Mouse (Mus musculus) embryonic facial prominence, embryonic 12.5 days (tissue): ENCODE measurements around the gene Spata19. TPM values are rescaled to one million over a fixed set of nuclear protein-coding genes. Genes with fewer than 3 reads are reported as not detected.

Experiments used
- ATAC-seq: fragments of 200-750 bp; cut with Nextera tagmentation; 2 replicates; pipeline ENCODE4 v1.8.0; 2017; ENCODE audit not compliant: insufficient number of reproducible peaks, insufficient read depth, low FRiP score, low TSS enrichment
- H3K27ac ChIP-seq: fragments of 300-500 bp; sonication (generic); 2 replicates; pipeline ENCODE4 v1.5.1; 2016; ENCODE audit warnings: mild to moderate bottlenecking
- H3K27me3 ChIP-seq: fragments of 300-500 bp; sonication (generic); 2 replicates; pipeline ENCODE4 v1.6.1; 2016; ENCODE audit warnings: mild to moderate bottlenecking, moderate library complexity
- H3K36me3 ChIP-seq: fragments of 300-500 bp; sonication (generic); 2 replicates; pipeline ENCODE4 v1.6.1; 2016; ENCODE audit warnings: mild to moderate bottlenecking
- H3K4me1 ChIP-seq: fragments of 300-500 bp; sonication (generic); 2 replicates; pipeline ENCODE4 v1.6.1; 2016
- H3K4me2 ChIP-seq: fragments of 300-500 bp; sonication (generic); replicated peaks from 2 replicates; pipeline ENCODE4 v1.6.1; 2016; ENCODE audit warnings: mild to moderate bottlenecking, moderate library complexity
- H3K4me3 ChIP-seq: fragments of 300-500 bp; sonication (generic); 2 replicates; pipeline ENCODE4 v1.5.1; 2016; ENCODE audit warnings: mild to moderate bottlenecking
- H3K9ac ChIP-seq: fragments of 300-500 bp; sonication (generic); 2 replicates; pipeline ENCODE4 v1.6.1; 2016; ENCODE audit warnings: mild to moderate bottlenecking, moderate library complexity
- H3K9me3 ChIP-seq: fragments of 300-500 bp; sonication (generic); 2 replicates; pipeline ENCODE4 v1.6.1; 2016; ENCODE audit warnings: mild to moderate bottlenecking, moderate library complexity
- WGBS: fragments of 180-500 bp; shearing (Covaris S2); methylation state at CpG from one replicate; pipeline ENCODE4 v1.1.7; 2016; 5-methylcytosine and 5-hydroxymethylcytosine counted together
- polyA plus RNA-seq: library from polyadenylated mRNA; unstranded; fragments of >200 nt; fragmentation: Nextera tagmentation; extraction: Ambion mirVana; gene quantifications from 2 replicates; pipeline ENCODE4 v1.2.1, GENCODE M21; 2016

The Spata19 gene
- polyA plus RNA-seq, 1 experiment from 2014 or later, result not detected

DNA sequence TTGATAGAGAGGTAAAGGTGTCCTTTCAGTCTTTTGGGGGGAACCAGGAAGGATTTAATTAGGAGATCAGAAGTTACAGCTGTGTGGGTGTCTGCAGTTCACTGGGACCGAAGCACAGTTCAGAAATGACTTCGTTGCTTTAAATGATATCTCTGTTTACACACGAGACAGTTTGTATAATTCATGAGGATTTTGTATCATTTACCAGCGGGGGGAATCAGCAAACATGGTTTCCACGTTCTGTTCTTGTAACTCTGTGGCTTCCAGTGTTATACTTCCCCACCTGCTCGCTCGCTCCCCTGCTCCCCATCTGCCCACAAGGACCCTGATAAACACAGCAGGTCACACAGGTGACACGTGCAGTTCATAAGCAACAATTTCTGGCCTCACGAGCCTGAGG is 39.3 kb downstream of the Spata19 start:
- no peak for ATAC-seq
- no peaks in the 10 kb centered on the region for H3K9me3 ChIP-seq
- WGBS, result 72% methylated on average over 9 of the region's 9 CpGs
- no peak overlapping the region for H3K4me2 ChIP-seq
- peaks cover 3% of the 10 kb centered on the region; the same call in 1 of the 2 replicates for H3K4me1 ChIP-seq
- H3K27ac ChIP-seq, result no peak overlapping the region
- no peaks in the 10 kb centered on the region for H3K27me3 ChIP-seq
- H3K9ac ChIP-seq, result no peak overlapping the region
- H3K4me3 ChIP-seq, result no peak overlapping the region
- no peaks in the 10 kb centered on the region for H3K36me3 ChIP-seq

- no peaks in the 10 kb centered on the region for H3K36me3 ChIP-seq
- no peaks in the 10 kb centered on the region for H3K9me3 ChIP-seq
- no peak for ATAC-seq
- no peak overlapping the region for H3K4me3 ChIP-seq
- H3K27ac ChIP-seq, result no peak overlapping the region
- no peak overlapping the region for H3K9ac ChIP-seq
- H3K4me2 ChIP-seq, result no peak overlapping the region
- peaks cover 3% of the 10 kb centered on the region; the same call in 1 of the 2 replicates for H3K4me1 ChIP-seq
- H3K27me3 ChIP-seq, result no peaks in the 10 kb centered on the region
- 72% methylated on average over 7 of the region's 7 CpGs for WGBS
Measured at GRCm38 (mm10) chr9:27437391-27438061, 40.9 kb downstream of the Spata19 start.

- WGBS, result 46% methylated on average over 9 of the region's 9 CpGs
- Histone ChIP-seq H3K9me3 (no peaks in the 10 kb centered on the region), H3K4me3 (no peak overlapping the region), H3K4me1 (no peaks in the 10 kb centered on the region), H3K9ac (no peak overlapping the region), H3K36me3 (no peaks in the 10 kb centered on the region), H3K27me3 (no peaks in the 10 kb centered on the region), H3K4me2 (no peak overlapping the region), H3K27ac (no peak overlapping the region)
- no peak for ATAC-seq
Measured at GRCm38 (mm10) chr9:27449780-27450422, 53.3 kb downstream of the Spata19 start.

Other genes starting within 250 kb of the Spata19 start
- gene Jam3, start 241.4 kb upstream of the Spata19 start, polyA plus RNA-seq, result 111 and 120 TPM in 2 replicates
- 4.2 and 4.3 TPM in 2 replicates for gene Igsf9b, start 97.6 kb upstream of the Spata19 start, polyA plus RNA-seq